Mouse (Mus musculus) cortical plate, adult 2 months (tissue): ENCODE data around the gene Ccdc126.

Source experiments
- CTCF ChIP-seq: fragments of 200-500 bp; IDR thresholded peaks from 2 replicates; pipeline ENCODE4 v1.5.1; 2011; ENCODE audit warnings: mild to moderate bottlenecking, control low read depth, low read length; ENCODE audit not compliant: insufficient read depth; ENCODE audit errors: extremely low read depth
- POLR2A ChIP-seq: fragments of 200-500 bp; IDR thresholded peaks from 2 replicates; pipeline ENCODE4 v1.6.1; 2011; ENCODE audit warnings: mild to moderate bottlenecking, low read length, control low read depth; ENCODE audit not compliant: insufficient read depth; ENCODE audit errors: extremely low read depth

GRCm38 (mm10) chr6:49373943-49374342, 54.9 kb downstream of the Ccdc126 start:
- TF ChIP-seq POLR2A (no peak), CTCF (no peak)
